Mouse (Mus musculus) G1E (cell line): ENCODE results near the gene Ntpcr. TPM values are rescaled to one million over a fixed set of nuclear protein-coding genes. Genes with fewer than 3 reads are reported as not detected.

Experiments used
- ATAC-seq: 2 replicates; pipeline ENCODE4 v1.8.0; 2016; ENCODE audit warnings: mild to moderate bottlenecking; ENCODE audit not compliant: insufficient number of reproducible peaks, poor library complexity, low FRiP score, severe bottlenecking; ENCODE audit errors: extremely low read depth
- DNase-seq: peaks from one replicate; pipeline ENCODE4 v3.0.0; 2012; ENCODE audit warnings: low spot score
- H3K27me3 ChIP-seq: 2 replicates; pipeline ENCODE4 v1.6.1; 2012; ENCODE audit warnings: mild to moderate bottlenecking, low read length, inconsistent platforms; ENCODE audit not compliant: insufficient read depth
- H3K36me3 ChIP-seq: replicated peaks from 2 replicates; pipeline ENCODE3; 2012; ENCODE audit warnings: mild to moderate bottlenecking, inconsistent platforms
- H3K4me1 ChIP-seq: 2 replicates; pipeline ENCODE4 v1.6.1; 2012; ENCODE audit warnings: low read depth, low read length, inconsistent platforms, mixed read lengths; ENCODE audit not compliant: insufficient read depth
- H3K4me3 ChIP-seq: 2 replicates; pipeline ENCODE4 v1.5.1; 2012; ENCODE audit warnings: low read depth, mild to moderate bottlenecking, inconsistent platforms, low read length, moderate library complexity, mixed read lengths
- H3K9me3 ChIP-seq: replicated peaks from 2 replicates; pipeline ENCODE4 v1.6.1; 2012; ENCODE audit warnings: inconsistent platforms
- CTCF ChIP-seq: IDR thresholded peaks from 2 replicates; pipeline ENCODE4 v1.5.1; 2012; ENCODE audit warnings: low read depth, low read length, inconsistent platforms, mixed read lengths
- GATA1 ChIP-seq: IDR thresholded peaks from 2 replicates; pipeline ENCODE4 v1.6.1; 2012; ENCODE audit warnings: borderline replicate concordance, low read length, inconsistent platforms, mixed read lengths
- GATA2 ChIP-seq: IDR thresholded peaks from 2 replicates; pipeline ENCODE4 v1.6.1; 2012; ENCODE audit warnings: low read depth, low read length, inconsistent platforms, borderline replicate concordance
- POLR2AphosphoS5 ChIP-seq: IDR thresholded peaks from 2 replicates; pipeline ENCODE4 v1.6.1; 2012; ENCODE audit warnings: low read depth, low read length, inconsistent platforms; ENCODE audit not compliant: insufficient replicate concordance
- TAL1 ChIP-seq: conservative IDR thresholded peaks from 2 replicates; pipeline ENCODE4 v1.6.1; 2012; ENCODE audit warnings: low read depth, low read length, inconsistent platforms, mixed read lengths
- polyA plus RNA-seq: library from polyadenylated mRNA; stranded (reverse); fragments of >175 nt; gene quantifications from 2 replicates; pipeline ENCODE4 v1.2.3, GENCODE M21; 2012
- total RNA-seq, 2 experiments: library from RNA; stranded (forward) in 1 of 2; stranded (reverse) in 1 of 2; fragments of 200-1000 nt in 1 of 2; fragments of >200 nt in 1 of 2; fragmentation: Nextera tagmentation in 1 of 2; gene quantifications; 2 replicates each; pipeline ENCODE4 v1.2.3; 2014 to 2017

Ntpcr gene
- total and polyA plus RNA-seq, 3 experiments = not detected

DNA sequence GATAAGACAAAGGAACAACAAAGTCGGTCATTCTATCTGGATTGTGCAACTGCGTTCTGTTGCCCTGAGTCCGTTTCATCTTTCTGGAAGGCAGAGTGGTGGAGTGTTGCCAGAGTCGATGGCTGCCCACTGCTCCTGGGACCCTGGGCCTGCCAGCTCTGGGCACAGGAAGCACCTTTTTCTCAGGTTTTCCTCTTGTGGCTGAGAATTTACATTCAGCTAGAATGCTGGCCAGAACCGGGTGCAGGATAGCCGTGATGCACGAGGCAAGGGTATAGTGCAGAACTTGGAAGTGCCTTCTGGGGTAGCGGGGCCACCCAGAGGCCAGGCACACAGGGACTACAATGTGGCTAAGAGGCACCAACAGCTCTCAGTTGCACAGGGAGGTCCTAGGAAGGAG is 12.6 kb downstream of the Ntpcr start:
- TF ChIP-seq TAL1 (no peak), POLR2AphosphoS5 (no peak), GATA2 (no peak), GATA1 (no peak), CTCF (no peak)
- DNase-seq (no peak), ATAC-seq (no peak)
- Histone ChIP-seq H3K9me3 (peaks cover 90% of the 10 kb centered on the region), H3K4me3 (no peak overlapping the region), H3K27me3 (no peaks in the 10 kb centered on the region), H3K36me3 (no peaks in the 10 kb centered on the region), H3K4me1 (no peaks in the 10 kb centered on the region)

DNA sequence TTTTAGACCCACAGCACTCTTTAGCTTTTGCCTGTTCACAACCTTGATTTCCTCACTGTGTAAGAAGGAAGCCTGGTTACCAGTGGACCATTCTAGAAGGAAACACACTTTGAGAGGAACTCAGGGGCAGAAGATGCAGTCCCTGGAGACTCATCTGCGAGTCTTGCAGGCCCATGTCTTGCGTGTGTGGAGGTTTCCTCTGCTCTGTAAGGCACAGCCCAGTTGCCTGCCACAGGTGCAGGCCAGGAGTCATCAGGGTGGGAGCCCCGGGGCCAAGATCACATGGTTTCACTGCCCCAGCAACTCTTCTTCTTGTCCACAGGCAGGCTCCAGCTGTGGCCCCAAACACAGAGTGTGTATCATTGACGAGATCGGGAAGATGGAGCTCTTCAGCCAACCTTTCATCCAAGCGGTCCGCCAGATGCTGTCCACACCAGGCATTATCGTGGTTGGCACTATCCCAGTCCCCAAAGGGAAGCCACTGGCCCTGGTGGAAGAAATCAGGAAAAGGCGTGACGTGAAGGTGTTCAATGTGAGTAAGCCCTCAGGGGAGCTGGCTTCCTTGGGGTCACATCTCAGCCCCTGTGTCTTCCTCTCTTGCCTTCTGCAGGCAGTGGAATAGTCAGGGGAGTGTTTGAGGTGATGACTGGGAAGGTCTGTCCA is 15.3 kb downstream of the Ntpcr start:
- Histone ChIP-seq H3K36me3 (no peaks in the 10 kb centered on the region), H3K27me3 (no peaks in the 10 kb centered on the region), H3K4me3 (no peak overlapping the region), H3K4me1 (no peaks in the 10 kb centered on the region), H3K9me3 (peaks cover 98% of the 10 kb centered on the region)
- DNase-seq (no peak), ATAC-seq (no peak)
- TF ChIP-seq TAL1 (no peak), CTCF (no peak), GATA2 (no peak), GATA1 (no peak), POLR2AphosphoS5 (no peak)

DNA sequence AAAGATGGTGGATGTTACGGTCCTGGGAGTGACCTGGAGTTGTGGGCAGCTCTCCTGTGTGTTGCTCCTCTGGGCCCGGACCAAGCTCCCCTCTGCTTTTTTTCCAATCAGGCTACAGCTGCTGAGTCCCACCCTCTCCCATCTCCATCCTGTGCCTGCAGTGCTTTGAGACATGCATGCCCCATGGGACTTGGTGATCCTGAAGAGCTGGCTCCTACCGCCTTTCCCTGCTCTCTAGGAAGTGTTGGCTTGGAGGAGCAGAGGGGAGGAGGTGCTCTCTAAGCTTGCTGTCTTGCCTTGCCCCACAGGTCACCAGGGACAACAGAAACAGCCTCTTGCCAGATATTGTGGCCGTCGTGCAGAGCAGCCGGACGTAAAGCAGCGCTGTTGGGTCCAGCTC is 17.6 kb downstream of the Ntpcr start:
- no peaks in the 10 kb centered on the region for H3K36me3 ChIP-seq
- DNase-seq (no peak), ATAC-seq (no peak)
- H3K9me3 ChIP-seq = peaks cover 98% of the 10 kb centered on the region
- no peak overlapping the region for H3K4me3 ChIP-seq
- TF ChIP-seq GATA2 = no peak
- no peak for TF ChIP-seq GATA1
- no peaks in the 10 kb centered on the region for H3K27me3 ChIP-seq
- H3K4me1 ChIP-seq = no peaks in the 10 kb centered on the region

DNA sequence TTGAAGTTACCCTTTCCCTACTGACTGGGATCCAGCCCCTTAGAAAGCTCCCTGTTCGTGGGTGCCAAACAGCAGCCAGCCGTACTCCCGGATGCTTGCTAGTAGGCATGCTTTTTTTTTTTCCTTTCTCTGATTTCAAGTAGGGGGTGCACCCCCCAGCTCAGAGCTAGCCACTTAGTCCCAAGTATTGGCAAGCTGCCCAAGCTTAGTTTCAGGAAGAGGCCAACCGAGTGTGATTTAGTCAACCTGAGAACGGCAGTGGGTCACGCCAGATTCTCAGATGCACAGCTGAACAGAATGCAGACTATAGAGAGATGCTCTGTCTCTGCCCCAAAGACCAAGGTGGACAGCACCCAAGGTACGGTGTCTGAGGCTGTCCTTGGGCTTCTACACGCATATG is 21.1 kb downstream of the Ntpcr start:
- no peaks in the 10 kb centered on the region for H3K4me1 ChIP-seq
- no peaks in the 10 kb centered on the region for H3K36me3 ChIP-seq
- no peak for TF ChIP-seq POLR2AphosphoS5
- no peak for TF ChIP-seq GATA2
- TF ChIP-seq CTCF = no peak
- TF ChIP-seq GATA1 = no peak
- TF ChIP-seq TAL1 = no peak
- no peaks in the 10 kb centered on the region for H3K27me3 ChIP-seq
- peaks cover 96% of the 10 kb centered on the region for H3K9me3 ChIP-seq
- DNase-seq (no peak), ATAC-seq (no peak)
- H3K4me3 ChIP-seq = no peak overlapping the region

DNA sequence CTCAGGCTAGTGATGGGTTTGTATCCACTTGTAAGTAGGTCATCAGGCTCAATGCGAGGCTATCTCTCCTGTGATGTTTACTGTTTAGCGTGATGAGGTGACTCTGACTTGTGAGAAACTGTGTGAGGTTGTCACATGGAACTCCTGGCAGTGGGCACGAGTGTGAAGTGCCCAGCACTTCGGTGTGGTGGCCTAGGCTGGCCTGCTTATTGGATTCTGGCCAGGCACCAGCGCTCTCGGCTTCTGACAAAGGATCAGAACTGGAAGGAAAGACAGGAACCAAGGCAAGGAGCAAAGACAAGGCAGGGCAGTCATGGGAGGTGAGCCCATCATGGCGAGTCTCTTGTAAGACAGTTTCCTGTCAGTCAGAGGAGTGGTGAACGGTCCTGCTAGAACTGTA is 26.1 kb downstream of the Ntpcr start:
- H3K27me3 ChIP-seq = no peaks in the 10 kb centered on the region
- H3K9me3 ChIP-seq = peaks cover 93% of the 10 kb centered on the region
- no peaks in the 10 kb centered on the region for H3K36me3 ChIP-seq
- TF ChIP-seq GATA1 (no peak), TAL1 (no peak), GATA2 (no peak), POLR2AphosphoS5 (no peak), CTCF (no peak)
- H3K4me3 ChIP-seq = no peak overlapping the region
- no peak for DNase-seq
- ATAC-seq = no peak
- no peaks in the 10 kb centered on the region for H3K4me1 ChIP-seq

DNA sequence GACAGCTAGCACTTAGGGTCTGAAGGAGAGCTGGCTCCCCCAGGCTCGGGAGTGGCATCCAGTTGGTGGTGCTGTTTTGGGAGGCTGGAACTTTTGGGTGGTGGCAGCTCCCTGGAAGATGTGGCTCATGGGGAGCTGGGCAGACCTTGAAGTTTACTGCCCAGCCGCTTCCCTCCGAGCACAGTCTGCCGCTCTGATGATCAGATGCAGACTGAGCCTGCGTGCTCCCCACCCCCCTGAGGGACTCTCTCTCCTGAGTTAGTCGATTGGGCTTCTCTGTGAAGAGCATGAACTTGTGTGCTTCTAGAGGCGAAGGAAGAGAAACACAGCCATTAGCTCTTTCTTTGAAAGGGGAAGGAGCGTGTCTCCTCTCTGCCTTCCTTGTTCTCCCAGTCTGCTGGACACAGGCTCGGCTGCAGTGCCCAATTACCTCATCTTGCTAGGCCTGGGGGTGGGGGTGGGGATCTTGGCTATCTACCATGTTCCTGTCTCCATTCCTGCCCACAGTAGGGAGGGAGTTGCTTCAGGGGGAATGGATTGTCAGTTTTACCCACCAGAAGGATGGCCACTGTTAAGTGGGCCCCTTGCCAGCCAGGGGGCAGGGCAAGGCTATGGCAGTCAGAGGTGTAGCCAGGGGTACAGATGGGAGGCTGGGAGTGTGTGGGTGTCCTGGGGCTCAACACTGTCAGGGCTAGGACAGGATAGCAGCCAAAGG is 26.8 kb downstream of the Ntpcr start:
- H3K4me3 ChIP-seq = 0 out of 2 replicates have a peak overlapping the region, but pooled peaks have one; percentile 15
- TF ChIP-seq TAL1 (no peak), GATA2 (no peak), POLR2AphosphoS5 (no peak)
- no peaks in the 10 kb centered on the region for H3K4me1 ChIP-seq
- DNase-seq (no peak), ATAC-seq (no peak)
- H3K9me3 ChIP-seq = peaks cover 93% of the 10 kb centered on the region
- no peaks in the 10 kb centered on the region for H3K36me3 ChIP-seq
- H3K27me3 ChIP-seq = no peaks in the 10 kb centered on the region
